Mouse (Mus musculus) G1E (cell line): ENCODE measurements around the gene Ncor2.

Source experiments
- CTCF ChIP-seq: IDR thresholded peaks from 2 replicates; pipeline ENCODE4 v1.5.1; 2012; ENCODE audit warnings: low read depth, low read length, inconsistent platforms, mixed read lengths
- GATA1 ChIP-seq: IDR thresholded peaks from 2 replicates; pipeline ENCODE4 v1.6.1; 2012; ENCODE audit warnings: borderline replicate concordance, low read length, inconsistent platforms, mixed read lengths
- POLR2AphosphoS5 ChIP-seq: IDR thresholded peaks from 2 replicates; pipeline ENCODE4 v1.6.1; 2012; ENCODE audit warnings: low read depth, low read length, inconsistent platforms; ENCODE audit not compliant: insufficient replicate concordance
- TAL1 ChIP-seq: conservative IDR thresholded peaks from 2 replicates; pipeline ENCODE4 v1.6.1; 2012; ENCODE audit warnings: low read depth, low read length, inconsistent platforms, mixed read lengths

DNA sequence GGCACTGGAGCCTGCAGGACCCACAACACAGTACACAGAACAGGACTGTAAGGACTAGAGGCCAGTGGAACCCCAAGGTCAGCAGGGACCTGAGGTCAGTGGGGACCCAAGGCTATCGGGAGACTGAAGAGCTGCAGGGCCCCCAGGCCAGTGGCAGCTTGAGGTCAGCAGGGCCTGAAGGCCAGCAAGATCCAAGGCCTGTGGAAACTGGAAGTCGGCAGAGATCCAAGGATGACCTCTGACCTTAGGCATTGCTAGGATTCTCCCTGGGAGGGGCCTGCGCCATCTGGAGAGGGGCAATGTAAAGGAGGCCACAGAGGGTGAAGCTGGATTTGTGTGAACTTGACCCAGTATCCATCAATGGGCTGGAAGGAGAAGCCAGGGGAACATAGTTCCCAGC, 45.9 kb upstream of the Ncor2 start:
- TF ChIP-seq TAL1 (no peak), GATA1 (no peak), CTCF (no peak), POLR2AphosphoS5 (no peak)
